Mouse (Mus musculus): ENCODE results near the gene Pitpnm2.

DNA sequence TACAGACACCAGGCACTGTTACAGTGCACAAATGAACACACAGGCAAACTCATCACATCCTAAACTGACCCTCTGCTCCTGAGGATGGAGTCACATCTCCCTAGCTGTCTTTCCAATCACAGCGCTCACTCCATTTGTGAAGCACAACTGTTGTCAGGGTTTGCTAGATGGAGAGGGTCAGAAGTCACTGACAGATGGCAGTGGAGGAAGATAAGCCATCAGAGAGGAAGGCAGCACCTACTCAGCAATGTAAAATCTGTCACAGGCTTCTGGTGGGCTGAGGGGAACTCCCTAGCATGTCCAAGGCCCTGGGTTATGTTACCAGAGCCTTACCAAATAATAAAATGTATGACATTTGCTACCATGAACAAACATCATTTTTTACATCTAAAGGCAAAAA, 8.5 kb upstream of the Pitpnm2 start:
- TF ChIP-seq POLR2A (IDR thresholded peaks at IDR 0.05; ENCODE audit: insufficient read depth, low read depth, low read length) (no peak), CTCF (IDR thresholded peaks at IDR 0.05; ENCODE audit: insufficient read depth, low read depth, low read length) (no peak)
